Mouse (Mus musculus) hindbrain, embryonic 13.5 days (tissue): ENCODE measurements around the gene Rnf144b. TPM values are rescaled to one million over a fixed set of nuclear protein-coding genes. Genes with fewer than 3 reads are reported as not detected.

Experiments
- ATAC-seq: fragments of 200-750 bp; cut with Nextera tagmentation; 2 replicates; pipeline ENCODE4 v1.8.0; 2017; ENCODE audit warnings: moderate TSS enrichment; ENCODE audit not compliant: low FRiP score
- H3K27ac ChIP-seq: fragments of 300-500 bp; sonication (generic); 2 replicates; pipeline ENCODE4 v1.5.1; 2015; ENCODE audit warnings: inconsistent platforms, mild to moderate bottlenecking, moderate library complexity
- H3K27me3 ChIP-seq: fragments of 300-500 bp; sonication (generic); 2 replicates; pipeline ENCODE4 v1.6.1; 2015; ENCODE audit warnings: mild to moderate bottlenecking, inconsistent platforms
- H3K36me3 ChIP-seq: fragments of 300-500 bp; sonication (generic); 2 replicates; pipeline ENCODE4 v1.6.1; 2015; ENCODE audit warnings: mild to moderate bottlenecking, inconsistent platforms
- H3K4me1 ChIP-seq: fragments of 300-500 bp; sonication (generic); replicated peaks from 2 replicates; pipeline ENCODE4 v1.6.1; 2015; ENCODE audit warnings: inconsistent platforms
- H3K4me2 ChIP-seq: fragments of 300-500 bp; sonication (generic); 2 replicates; pipeline ENCODE4 v1.6.1; 2015; ENCODE audit warnings: inconsistent platforms, mild to moderate bottlenecking, moderate library complexity
- H3K4me3 ChIP-seq: fragments of 300-500 bp; sonication (generic); 2 replicates; pipeline ENCODE4 v1.5.1; 2015; ENCODE audit warnings: mild to moderate bottlenecking, inconsistent platforms
- H3K9ac ChIP-seq: fragments of 300-500 bp; sonication (generic); 2 replicates; pipeline ENCODE4 v1.6.1; 2015; ENCODE audit warnings: mild to moderate bottlenecking, inconsistent platforms
- H3K9me3 ChIP-seq: fragments of 300-500 bp; sonication (generic); 2 replicates; pipeline ENCODE4 v1.6.1; 2016; ENCODE audit warnings: inconsistent platforms
- WGBS: fragments of 180-500 bp; shearing (Covaris S2); methylation state at CpG from one replicate; pipeline ENCODE4 v1.1.7; 2015; 5-methylcytosine and 5-hydroxymethylcytosine counted together
- polyA plus RNA-seq: library from polyadenylated mRNA; unstranded; fragments of >200 nt; fragmentation: Nextera tagmentation; extraction: Ambion mirVana; gene quantifications from 2 replicates; pipeline ENCODE4 v1.2.1, GENCODE M21; 2015

The Rnf144b gene
- 0.55 and 0.61 TPM in 2 replicates for polyA plus RNA-seq

GRCm38 (mm10) chr13:47122537-47123430 is at the start of gene Rnf144b:
Gene Rnf144b (plus strand): TSS chr13:47122656.
- H3K9me3 ChIP-seq, result no peaks in the 10 kb centered on the region
- no peak within 1 kb of the TSS for H3K27ac ChIP-seq
- 1% methylated on average over 55 of the region's 55 CpGs for WGBS
- H3K4me2 ChIP-seq, result peak within 1 kb of the TSS; percentile 99
- H3K27me3 ChIP-seq, result peaks cover 43% of the 10 kb centered on the region
- H3K4me1 ChIP-seq, result peaks cover 16% of the 10 kb centered on the region
- H3K9ac ChIP-seq, result peak within 1 kb of the TSS; percentile 76
- no peaks in the 10 kb centered on the region for H3K36me3 ChIP-seq
- peak within 1 kb of the TSS; percentile 59 for H3K4me3 ChIP-seq
- ATAC-seq, result no peak

- Histone ChIP-seq H3K27me3 (no peaks in the 10 kb centered on the region), H3K9ac (no peak overlapping the region), H3K36me3 (peaks cover 95% of the 10 kb centered on the region), H3K4me3 (no peak overlapping the region), H3K27ac (no peak overlapping the region), H3K4me2 (no peak overlapping the region), H3K9me3 (no peaks in the 10 kb centered on the region), H3K4me1 (no peaks in the 10 kb centered on the region)
- ATAC-seq, result no peak
- 93% methylated on average over 5 of the region's 5 CpGs for WGBS
These were observed 46.3 kb upstream of the Rnf144b start for GRCm38 (mm10) chr13:47076156-47076555.

- ATAC-seq, result no peak
- Histone ChIP-seq H3K27ac (no peak overlapping the region), H3K4me2 (no peak overlapping the region), H3K27me3 (no peaks in the 10 kb centered on the region), H3K9me3 (no peaks in the 10 kb centered on the region), H3K9ac (no peak overlapping the region), H3K4me1 (no peaks in the 10 kb centered on the region), H3K4me3 (no peak overlapping the region), H3K36me3 (peaks cover 95% of the 10 kb centered on the region)
These were observed 45.1 kb upstream of the Rnf144b start for GRCm38 (mm10) chr13:47077367-47077766.

- Histone ChIP-seq H3K36me3 (peaks cover 87% of the 10 kb centered on the region), H3K4me1 (no peaks in the 10 kb centered on the region), H3K4me3 (no peak overlapping the region), H3K27me3 (no peaks in the 10 kb centered on the region), H3K9me3 (no peaks in the 10 kb centered on the region), H3K27ac (no peak overlapping the region), H3K9ac (no peak overlapping the region), H3K4me2 (no peak overlapping the region)
- 79% methylated on average over 5 of the region's 5 CpGs for WGBS
- ATAC-seq, result no peak
These were observed 43.7 kb upstream of the Rnf144b start for GRCm38 (mm10) chr13:47078799-47079198.

- H3K4me3 ChIP-seq, result no peak overlapping the region
- no peak overlapping the region for H3K4me2 ChIP-seq
- WGBS, result 87% methylated on average over 4 of the region's 4 CpGs
- H3K9ac ChIP-seq, result no peak overlapping the region
- H3K36me3 ChIP-seq, result peaks cover 74% of the 10 kb centered on the region
- ATAC-seq, result no peak
- H3K27me3 ChIP-seq, result no peaks in the 10 kb centered on the region
- H3K27ac ChIP-seq, result no peak overlapping the region
- H3K9me3 ChIP-seq, result no peaks in the 10 kb centered on the region
- no peaks in the 10 kb centered on the region for H3K4me1 ChIP-seq
These were observed 41.5 kb upstream of the Rnf144b start for GRCm38 (mm10) chr13:47080905-47081505.

- Histone ChIP-seq H3K36me3 (peaks cover 29% of the 10 kb centered on the region), H3K4me3 (no peak overlapping the region), H3K4me2 (no peak overlapping the region), H3K9ac (no peak overlapping the region), H3K27ac (no peak overlapping the region), H3K27me3 (no peaks in the 10 kb centered on the region), H3K9me3 (no peaks in the 10 kb centered on the region), H3K4me1 (no peaks in the 10 kb centered on the region)
- ATAC-seq, result no peak
- 98% methylated on average over 1 of the region's 1 CpGs for WGBS
These were observed 34.0 kb upstream of the Rnf144b start for GRCm38 (mm10) chr13:47088433-47088832.

GRCm38 (mm10) chr13:47089271-47089670 is 33.2 kb upstream of the Rnf144b start:
- Histone ChIP-seq H3K36me3 (peaks cover 36% of the 10 kb centered on the region), H3K4me1 (no peaks in the 10 kb centered on the region), H3K27me3 (no peaks in the 10 kb centered on the region), H3K9me3 (no peaks in the 10 kb centered on the region), H3K4me3 (no peak overlapping the region), H3K27ac (no peak overlapping the region), H3K4me2 (no peak overlapping the region), H3K9ac (no peak overlapping the region)
- 96% methylated on average over 2 of the region's 2 CpGs for WGBS
- ATAC-seq, result no peak

GRCm38 (mm10) chr13:47093791-47094190 is 28.7 kb upstream of the Rnf144b start:
- Histone ChIP-seq H3K36me3 (peaks cover 43% of the 10 kb centered on the region), H3K4me1 (no peaks in the 10 kb centered on the region), H3K4me2 (no peak overlapping the region), H3K9me3 (no peaks in the 10 kb centered on the region), H3K4me3 (no peak overlapping the region), H3K9ac (no peak overlapping the region), H3K27ac (no peak overlapping the region), H3K27me3 (no peaks in the 10 kb centered on the region)
- 95% methylated on average over 2 of the region's 2 CpGs for WGBS
- no peak for ATAC-seq

- no peak overlapping the region for H3K4me2 ChIP-seq
- H3K4me1 ChIP-seq, result no peaks in the 10 kb centered on the region
- peaks cover 40% of the 10 kb centered on the region for H3K36me3 ChIP-seq
- H3K27me3 ChIP-seq, result no peaks in the 10 kb centered on the region
- H3K27ac ChIP-seq, result no peak overlapping the region
- no peak for ATAC-seq
- no peak overlapping the region for H3K4me3 ChIP-seq
- 92% methylated on average over 2 of the region's 2 CpGs for WGBS
- H3K9me3 ChIP-seq, result no peaks in the 10 kb centered on the region
- no peak overlapping the region for H3K9ac ChIP-seq
These were observed 25.9 kb upstream of the Rnf144b start for GRCm38 (mm10) chr13:47096591-47096990.

GRCm38 (mm10) chr13:47099265-47099664 is 23.2 kb upstream of the Rnf144b start:
- H3K27me3 ChIP-seq, result no peaks in the 10 kb centered on the region
- H3K4me2 ChIP-seq, result no peak overlapping the region
- H3K4me3 ChIP-seq, result no peak overlapping the region
- no peaks in the 10 kb centered on the region for H3K9me3 ChIP-seq
- peaks cover 14% of the 10 kb centered on the region for H3K4me1 ChIP-seq
- H3K27ac ChIP-seq, result no peak overlapping the region
- ATAC-seq, result no peak
- no peak overlapping the region for H3K9ac ChIP-seq
- 89% methylated on average over 7 of the region's 7 CpGs for WGBS
- peaks cover 32% of the 10 kb centered on the region for H3K36me3 ChIP-seq

GRCm38 (mm10) chr13:47100587-47100986 is 21.9 kb upstream of the Rnf144b start:
- peaks cover 25% of the 10 kb centered on the region for H3K36me3 ChIP-seq
- 88% methylated on average over 2 of the region's 2 CpGs for WGBS

GRCm38 (mm10) chr13:47104146-47104545 is 18.3 kb upstream of the Rnf144b start:
- Histone ChIP-seq H3K27ac (no peak overlapping the region), H3K27me3 (peaks cover 4% of the 10 kb centered on the region; the same call in 1 of the 2 replicates), H3K9me3 (no peaks in the 10 kb centered on the region), H3K4me2 (peak overlapping the region; percentile 68), H3K4me3 (peak overlapping the region; percentile 95), H3K4me1 (peaks cover 21% of the 10 kb centered on the region), H3K36me3 (peaks cover 2% of the 10 kb centered on the region), H3K9ac (peak overlapping the region; percentile 43)
- ATAC-seq, result no peak
- WGBS, result 16% methylated on average over 2 of the region's 2 CpGs

More at GRCm38 (mm10) chr13:47100587-47100986, 21.9 kb upstream of the Rnf144b start:
- Histone ChIP-seq H3K9me3 (no peaks in the 10 kb centered on the region), H3K4me3 (no peak overlapping the region), H3K4me2 (no peak overlapping the region), H3K27me3 (no peaks in the 10 kb centered on the region), H3K27ac (no peak overlapping the region), H3K9ac (no peak overlapping the region), H3K4me1 (peaks cover 21% of the 10 kb centered on the region)
- no peak for ATAC-seq
